Mouse (Mus musculus) midbrain, embryonic 13.5 days (tissue): Measurements from ENCODE around the gene Ifit1bl2. TPM values are rescaled to one million over a fixed set of nuclear protein-coding genes. Genes with fewer than 3 reads are reported as not detected.
"Not testable (repeated sequence)": the region's sequence is repeated elsewhere in the genome, so short reads cannot be mapped to it uniquely, and the experiment has no call there.

Experiments used
- ATAC-seq: fragments of 200-750 bp; cut with Nextera tagmentation; 2 replicates; pipeline ENCODE4 v1.8.0; 2017; ENCODE audit warnings: mild to moderate bottlenecking, moderate TSS enrichment, moderate library complexity
- H3K27ac ChIP-seq: fragments of 300-500 bp; sonication (generic); 2 replicates; pipeline ENCODE4 v1.5.1; 2015; ENCODE audit warnings: inconsistent platforms, mild to moderate bottlenecking, moderate library complexity
- H3K27me3 ChIP-seq: fragments of 300-500 bp; sonication (generic); 2 replicates; pipeline ENCODE4 v1.6.1; 2015; ENCODE audit warnings: mild to moderate bottlenecking, inconsistent platforms
- H3K36me3 ChIP-seq: fragments of 300-500 bp; sonication (generic); 2 replicates; pipeline ENCODE4 v1.6.1; 2015; ENCODE audit warnings: mild to moderate bottlenecking, inconsistent platforms
- H3K4me1 ChIP-seq: fragments of 300-500 bp; sonication (generic); replicated peaks from 2 replicates; pipeline ENCODE4 v1.6.1; 2015; ENCODE audit warnings: inconsistent platforms
- H3K4me2 ChIP-seq: fragments of 300-500 bp; sonication (generic); replicated peaks from 2 replicates; pipeline ENCODE4 v1.6.1; 2015; ENCODE audit warnings: moderate library complexity, mild to moderate bottlenecking, inconsistent platforms
- H3K4me3 ChIP-seq: fragments of 300-500 bp; sonication (generic); replicated peaks from 2 replicates; pipeline ENCODE4 v1.5.1; 2015; ENCODE audit warnings: mild to moderate bottlenecking, inconsistent platforms
- H3K9ac ChIP-seq: fragments of 300-500 bp; sonication (generic); replicated peaks from 2 replicates; pipeline ENCODE4 v1.6.1; 2015; ENCODE audit warnings: mild to moderate bottlenecking, inconsistent platforms
- H3K9me3 ChIP-seq: fragments of 300-500 bp; sonication (generic); 2 replicates; pipeline ENCODE4 v1.6.1; 2016; ENCODE audit warnings: mild to moderate bottlenecking, inconsistent platforms
- WGBS: fragments of 180-500 bp; shearing (Covaris S2); methylation state at CpG from one replicate; pipeline ENCODE4 v1.1.7; 2015; 5-methylcytosine and 5-hydroxymethylcytosine counted together
- polyA plus RNA-seq: library from polyadenylated mRNA; unstranded; fragments of >200 nt; fragmentation: Nextera tagmentation; extraction: Ambion mirVana; gene quantifications from 2 replicates; pipeline ENCODE4 v1.2.1, GENCODE M21; 2015

Ifit1bl2 gene
- polyA plus RNA-seq, 1 experiment from 2014 or later: 0.12 TPM

- H3K36me3 ChIP-seq, H3K9ac ChIP-seq, H3K4me1 ChIP-seq, H3K27ac ChIP-seq, H3K27me3 ChIP-seq, H3K4me2 ChIP-seq, ATAC-seq, H3K9me3 ChIP-seq, H3K4me3 ChIP-seq: not testable (repeated sequence)
- 90% methylated on average over 8 of the region's 8 CpGs for WGBS
Observed at GRCm38 (mm10) chr19:34647630-34648029, 7.1 kb upstream of the Ifit1bl2 start.

DNA sequence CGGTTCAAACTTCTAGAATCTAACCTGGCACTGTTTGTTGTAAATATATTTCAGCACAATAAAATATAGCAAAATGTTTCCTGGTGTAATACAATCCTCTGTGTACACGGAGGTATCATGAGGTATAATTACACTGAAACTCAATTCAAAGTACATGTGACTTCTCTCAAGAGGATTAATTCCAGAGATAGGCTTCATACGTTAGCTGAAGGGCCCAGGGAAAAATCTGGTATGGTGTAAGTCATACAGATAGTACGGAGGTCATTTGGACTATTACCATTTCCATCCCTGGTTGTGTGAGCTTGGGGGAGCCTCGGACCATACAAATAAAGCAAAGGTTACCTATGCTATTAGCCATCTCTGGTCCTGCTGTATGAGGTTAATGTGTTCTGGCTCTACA lies 2.1 kb upstream of the Ifit1bl2 start:
- Histone ChIP-seq H3K9ac (no peak overlapping the region), H3K4me2 (no peak overlapping the region), H3K4me1 (no peaks in the 10 kb centered on the region), H3K27ac (no peak overlapping the region), H3K27me3 (no peaks in the 10 kb centered on the region), H3K36me3 (no peaks in the 10 kb centered on the region), H3K4me3 (no peak overlapping the region), H3K9me3 (no peaks in the 10 kb centered on the region)
- no peak for ATAC-seq
- WGBS: 86% methylated on average over 5 of the region's 5 CpGs

- no peak overlapping the region for H3K9ac ChIP-seq
- ATAC-seq: peak; percentile 82; the same call in 1 of the 2 replicates
- 13% methylated on average over 3 of the region's 3 CpGs for WGBS
Observed at GRCm38 (mm10) chr19:34636933-34637557, 3.5 kb downstream of the Ifit1bl2 start.

DNA sequence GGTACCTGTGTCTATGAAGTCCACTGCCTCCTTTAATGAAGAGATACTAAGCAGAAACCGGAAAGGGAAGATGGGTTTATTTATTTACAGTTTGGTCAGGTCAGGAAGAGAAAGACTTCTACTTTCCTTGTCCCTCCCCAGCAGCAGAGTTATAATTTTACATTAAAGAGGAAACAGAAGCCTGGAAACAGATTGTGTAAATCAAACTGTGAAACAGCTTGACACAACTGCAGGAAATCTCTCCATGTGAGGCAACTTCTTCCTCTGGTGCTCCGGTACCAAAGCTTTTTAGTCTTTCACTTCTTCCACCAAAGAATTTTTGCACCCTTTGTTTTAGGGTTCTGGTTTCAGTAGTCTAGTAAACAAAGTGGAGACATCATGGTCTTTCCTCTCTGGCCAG lies 7.1 kb downstream of the Ifit1bl2 start:
- no peak overlapping the region for H3K4me2 ChIP-seq
- H3K27ac ChIP-seq: no peak overlapping the region
- H3K36me3 ChIP-seq: no peaks in the 10 kb centered on the region
- no peaks in the 10 kb centered on the region for H3K9me3 ChIP-seq
- H3K4me1 ChIP-seq: no peaks in the 10 kb centered on the region
- no peaks in the 10 kb centered on the region for H3K27me3 ChIP-seq
- no peak overlapping the region for H3K4me3 ChIP-seq
- no peak overlapping the region for H3K9ac ChIP-seq
- no peak for ATAC-seq
- WGBS: 88% methylated on average over 2 of the region's 2 CpGs

More at GRCm38 (mm10) chr19:34636933-34637557, 3.5 kb downstream of the Ifit1bl2 start:
- H3K27me3 ChIP-seq: no peaks in the 10 kb centered on the region
- no peaks in the 10 kb centered on the region for H3K4me1 ChIP-seq
- H3K27ac ChIP-seq: no peak overlapping the region
- no peak overlapping the region for H3K4me2 ChIP-seq
- H3K4me3 ChIP-seq: no peak overlapping the region
- no peaks in the 10 kb centered on the region for H3K36me3 ChIP-seq
- no peaks in the 10 kb centered on the region for H3K9me3 ChIP-seq

GRCm38 (mm10) chr19:34631487-34631886 lies 9.1 kb downstream of the Ifit1bl2 start:
- no peak for ATAC-seq
- Histone ChIP-seq H3K27me3 (no peaks in the 10 kb centered on the region), H3K9ac (no peak overlapping the region), H3K9me3 (no peaks in the 10 kb centered on the region), H3K27ac (no peak overlapping the region), H3K36me3 (no peaks in the 10 kb centered on the region), H3K4me2 (no peak overlapping the region), H3K4me1 (no peaks in the 10 kb centered on the region), H3K4me3 (no peak overlapping the region)

DNA sequence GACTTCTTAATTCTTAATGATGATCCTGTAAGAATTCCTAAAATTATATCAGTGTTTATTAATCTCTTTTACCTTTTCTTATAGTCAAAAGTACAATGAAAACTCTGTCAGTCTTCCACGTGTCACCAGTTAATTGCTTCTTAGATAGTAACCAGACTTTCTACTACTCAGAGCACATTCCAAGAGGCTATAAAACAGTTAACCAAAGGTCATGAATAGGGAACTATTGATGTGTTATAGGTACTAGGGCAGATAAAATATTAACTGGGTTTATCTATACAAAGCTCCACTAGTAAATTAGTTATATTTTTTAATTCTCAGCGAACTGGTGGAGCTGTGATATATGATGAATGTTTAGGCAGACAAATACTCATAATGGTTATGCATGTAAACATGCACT lies 13.0 kb downstream of the Ifit1bl2 start:
- ATAC-seq: no peak
- no peak overlapping the region for H3K9ac ChIP-seq
- H3K4me1 ChIP-seq: no peaks in the 10 kb centered on the region
- 75% methylated on average over 2 of the region's 2 CpGs for WGBS
- H3K27ac ChIP-seq: no peak overlapping the region
- H3K27me3 ChIP-seq: no peaks in the 10 kb centered on the region
- H3K36me3 ChIP-seq: no peaks in the 10 kb centered on the region
- no peak overlapping the region for H3K4me3 ChIP-seq
- H3K4me2 ChIP-seq: no peak overlapping the region
- H3K9me3 ChIP-seq: no peaks in the 10 kb centered on the region

DNA sequence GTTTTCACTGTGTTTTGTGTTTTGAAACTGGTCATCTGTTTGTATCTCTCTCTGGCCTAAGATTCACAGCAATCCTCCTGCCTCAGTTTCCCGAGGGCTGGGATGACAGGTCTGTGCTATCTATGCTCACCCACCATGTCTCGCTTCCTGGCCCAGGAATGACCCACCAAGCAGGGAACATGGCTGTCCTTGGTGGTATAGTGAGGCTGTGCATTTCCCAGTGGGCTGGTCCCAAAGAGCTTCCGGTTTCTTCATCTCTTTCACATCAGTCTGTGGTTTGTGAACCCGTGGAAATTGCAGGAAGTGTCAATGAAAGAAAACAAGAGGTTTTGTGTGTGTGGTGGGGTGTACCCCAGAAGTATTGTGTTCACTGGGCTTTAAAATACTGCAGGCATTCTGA lies 15.9 kb downstream of the Ifit1bl2 start:
- H3K4me3 ChIP-seq: no peak overlapping the region
- no peak overlapping the region for H3K9ac ChIP-seq
- 87% methylated on average over 4 of the region's 4 CpGs for WGBS
- H3K27me3 ChIP-seq: no peaks in the 10 kb centered on the region
- H3K36me3 ChIP-seq: no peaks in the 10 kb centered on the region
- no peaks in the 10 kb centered on the region for H3K4me1 ChIP-seq
- no peaks in the 10 kb centered on the region for H3K9me3 ChIP-seq
- H3K4me2 ChIP-seq: no peak overlapping the region
- no peak for ATAC-seq
- H3K27ac ChIP-seq: no peak overlapping the region

GRCm38 (mm10) chr19:34623781-34624180 lies 16.8 kb downstream of the Ifit1bl2 start:
- Histone ChIP-seq H3K4me1 (no peaks in the 10 kb centered on the region), H3K27ac (no peak overlapping the region), H3K4me2 (no peak overlapping the region), H3K9me3 (no peaks in the 10 kb centered on the region), H3K4me3 (no peak overlapping the region), H3K27me3 (no peaks in the 10 kb centered on the region), H3K36me3 (no peaks in the 10 kb centered on the region), H3K9ac (no peak overlapping the region)
- 94% methylated on average over 6 of the region's 6 CpGs for WGBS
- no peak for ATAC-seq

- no peaks in the 10 kb centered on the region for H3K9me3 ChIP-seq
- no peak overlapping the region for H3K4me3 ChIP-seq
- no peak overlapping the region for H3K9ac ChIP-seq
- 93% methylated on average over 5 of the region's 5 CpGs for WGBS
- ATAC-seq: no peak
- no peak overlapping the region for H3K27ac ChIP-seq
- no peaks in the 10 kb centered on the region for H3K4me1 ChIP-seq
- H3K36me3 ChIP-seq: no peaks in the 10 kb centered on the region
- no peaks in the 10 kb centered on the region for H3K27me3 ChIP-seq
- no peak overlapping the region for H3K4me2 ChIP-seq
Observed at GRCm38 (mm10) chr19:34620871-34621270, 19.7 kb downstream of the Ifit1bl2 start.

GRCm38 (mm10) chr19:34612243-34613001 lies 28.1 kb downstream of the Ifit1bl2 start:
- H3K27me3 ChIP-seq, H3K9me3 ChIP-seq, H3K4me1 ChIP-seq, H3K9ac ChIP-seq, H3K4me3 ChIP-seq, H3K27ac ChIP-seq, ATAC-seq, H3K4me2 ChIP-seq, H3K36me3 ChIP-seq: not testable (repeated sequence)
- WGBS: 84% methylated on average over 6 of the region's 11 CpGs

DNA sequence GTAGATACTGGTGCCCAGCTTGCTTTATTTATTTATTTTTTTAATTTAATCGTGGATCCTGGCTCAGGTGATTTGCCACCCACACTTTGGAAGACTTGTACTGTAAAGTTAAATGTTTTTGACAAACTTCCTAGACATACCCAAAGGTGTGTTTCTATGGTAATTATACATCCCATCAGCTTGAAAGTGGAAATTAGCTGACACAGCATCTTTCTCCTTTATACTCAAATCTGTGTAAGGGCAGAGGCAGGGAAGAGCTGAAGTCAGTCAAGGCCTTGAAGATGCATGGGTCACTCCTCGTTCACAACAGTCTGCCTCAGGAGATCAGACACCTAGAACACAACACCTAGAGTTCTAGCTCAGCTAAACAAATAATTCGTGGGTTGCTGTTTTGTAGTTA lies 30.4 kb downstream of the Ifit1bl2 start:
- H3K4me1 ChIP-seq, H3K27me3 ChIP-seq, H3K36me3 ChIP-seq, ATAC-seq, H3K9me3 ChIP-seq, H3K4me2 ChIP-seq, H3K27ac ChIP-seq, H3K9ac ChIP-seq, H3K4me3 ChIP-seq: not testable (repeated sequence)
- WGBS: 74% methylated on average over 3 of the region's 3 CpGs

GRCm38 (mm10) chr19:34607237-34608051 lies 33.1 kb downstream of the Ifit1bl2 start, which contains the start of gene Ifit3b:
TSS of gene Ifit3b (plus strand) at chr19:34607970.
- not testable (repeated sequence) for H3K9ac ChIP-seq, H3K27me3 ChIP-seq, H3K27ac ChIP-seq, H3K9me3 ChIP-seq, ATAC-seq, H3K4me1 ChIP-seq, H3K4me3 ChIP-seq, H3K4me2 ChIP-seq, H3K36me3 ChIP-seq
- 67% methylated on average over 4 of the region's 4 CpGs for WGBS
